Mouse (Mus musculus) erythroblast, embryonic 14.5 days (primary cell): ENCODE results near the gene Stk4.

Experiments used
- GATA1 ChIP-seq: IDR thresholded peaks from 2 replicates; pipeline ENCODE4 v1.6.1; 2012; ENCODE audit warnings: low read length, inconsistent platforms, mixed read lengths
- TAL1 ChIP-seq: IDR thresholded peaks from 3 replicates; pipeline ENCODE4 v1.6.1; 2012; ENCODE audit warnings: low read length, inconsistent platforms, mixed read lengths

- TF ChIP-seq GATA1 (no peak), TAL1 (no peak)
Measured at GRCm38 (mm10) chr2:164101936-164102335, 31.8 kb downstream of the Stk4 start.
